Mouse (Mus musculus): ENCODE results near the gene Aox2. TPM values are rescaled to one million over a fixed set of nuclear protein-coding genes. Genes with fewer than 3 reads are reported as not detected.

Aox2 gene
- polyA plus RNA-seq, 1 experiment from 2014 or later: not detected

DNA sequence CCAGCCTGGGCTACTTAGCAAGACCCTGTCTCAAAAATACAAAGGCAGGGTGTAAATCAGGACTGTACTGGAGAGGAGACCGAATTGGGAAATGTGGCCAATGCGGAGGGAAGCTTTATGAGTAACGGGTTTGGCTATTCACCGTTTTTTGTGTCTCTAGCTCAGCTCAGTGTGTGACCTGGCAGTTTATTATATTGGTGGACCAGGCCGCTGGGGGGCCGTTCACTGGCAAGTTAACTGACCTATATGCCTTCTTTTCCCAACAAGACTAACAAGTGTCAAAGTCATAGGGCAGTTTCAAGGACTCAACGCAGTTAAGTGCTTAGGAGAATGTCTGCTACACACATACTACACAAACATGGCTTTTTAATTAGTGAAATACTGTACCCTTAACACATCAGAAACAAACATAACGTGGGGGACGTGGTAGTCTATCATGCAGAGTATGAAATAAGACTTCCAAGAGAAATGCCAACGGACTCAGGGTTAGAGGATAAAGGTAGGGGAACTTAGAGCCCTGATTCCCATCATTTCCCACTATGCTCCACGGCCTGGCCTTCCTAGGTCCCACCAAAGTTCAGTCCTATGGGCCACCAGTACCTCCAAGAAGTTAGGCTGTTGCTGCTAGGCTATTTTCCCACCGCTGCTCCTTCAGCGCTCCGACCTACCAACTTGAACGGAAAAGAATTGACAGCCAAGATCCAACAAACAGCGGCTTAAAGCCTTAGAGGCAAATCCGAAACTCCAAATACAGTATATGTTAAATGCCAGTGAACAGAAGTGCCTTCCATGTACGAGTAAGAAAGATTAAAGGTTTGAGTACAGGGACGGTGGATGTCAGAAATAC, 113.5 kb downstream of the Aox2 start:
- peak overlapping the region; percentile 99; the same call in 1 of the 2 replicates for H3K27ac ChIP-seq (ENCODE audit: low read length)
- no peaks in the 10 kb centered on the region for H3K9me3 ChIP-seq (ENCODE audit: control insufficient read depth, low read length)
- 42% methylated on average over 19 of the region's 19 CpGs for WGBS
- H3K4me3 ChIP-seq (replicated peaks; ENCODE audit: low read length): peak overlapping the region; percentile 83
- H3K36me3 ChIP-seq (ENCODE audit: control insufficient read depth, insufficient read depth): peaks cover 15% of the 10 kb centered on the region
- no peak for ATAC-seq
- peak overlapping the region; percentile 62 for H3K4me2 ChIP-seq (ENCODE audit: low read length)
- H3K4me1 ChIP-seq (replicated peaks; ENCODE audit: control insufficient read depth, insufficient read depth, low read length): peaks cover 22% of the 10 kb centered on the region
- no peaks in the 10 kb centered on the region for H3K27me3 ChIP-seq (replicated peaks; ENCODE audit: control insufficient read depth, insufficient read depth, low read length)
- H3K9ac ChIP-seq (replicated peaks; ENCODE audit: low read depth, low read length): peak overlapping the region; percentile 99

DNA sequence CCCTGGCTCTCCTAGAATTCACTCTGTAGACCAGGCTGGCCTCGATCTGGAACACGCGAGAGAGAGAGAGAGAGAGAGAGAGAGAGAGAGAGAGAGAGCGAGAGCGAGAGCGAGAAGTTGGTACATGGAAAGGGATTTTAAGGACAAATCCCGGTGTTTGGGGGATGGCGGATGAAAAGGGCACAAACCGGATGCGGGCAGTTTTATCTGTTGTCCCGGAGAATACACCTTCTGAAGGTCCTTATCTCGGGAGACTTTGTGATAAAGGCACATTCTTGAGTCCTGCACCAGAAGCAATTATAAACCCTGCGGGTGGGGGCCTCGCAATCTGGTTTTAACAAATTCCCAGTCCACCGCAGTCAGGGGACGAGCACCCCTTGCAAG, 114.1 kb downstream of the Aox2 start:
- Histone ChIP-seq H3K27me3 (replicated peaks; ENCODE audit: control insufficient read depth, insufficient read depth, low read length) (no peaks in the 10 kb centered on the region), H3K4me2 (ENCODE audit: low read length) (peak overlapping the region; percentile 62), H3K27ac (ENCODE audit: low read length) (peak overlapping the region; percentile 99), H3K4me1 (replicated peaks; ENCODE audit: control insufficient read depth, insufficient read depth, low read length) (peaks cover 22% of the 10 kb centered on the region), H3K9me3 (ENCODE audit: control insufficient read depth, low read length) (no peaks in the 10 kb centered on the region), H3K4me3 (replicated peaks; ENCODE audit: low read length) (peak overlapping the region; percentile 83), H3K9ac (replicated peaks; ENCODE audit: low read depth, low read length) (peak overlapping the region; percentile 99), H3K36me3 (ENCODE audit: control insufficient read depth, insufficient read depth) (peaks cover 19% of the 10 kb centered on the region)
- no peak for ATAC-seq
- under 1% methylated on average over 16 of the region's 16 CpGs for WGBS

DNA sequence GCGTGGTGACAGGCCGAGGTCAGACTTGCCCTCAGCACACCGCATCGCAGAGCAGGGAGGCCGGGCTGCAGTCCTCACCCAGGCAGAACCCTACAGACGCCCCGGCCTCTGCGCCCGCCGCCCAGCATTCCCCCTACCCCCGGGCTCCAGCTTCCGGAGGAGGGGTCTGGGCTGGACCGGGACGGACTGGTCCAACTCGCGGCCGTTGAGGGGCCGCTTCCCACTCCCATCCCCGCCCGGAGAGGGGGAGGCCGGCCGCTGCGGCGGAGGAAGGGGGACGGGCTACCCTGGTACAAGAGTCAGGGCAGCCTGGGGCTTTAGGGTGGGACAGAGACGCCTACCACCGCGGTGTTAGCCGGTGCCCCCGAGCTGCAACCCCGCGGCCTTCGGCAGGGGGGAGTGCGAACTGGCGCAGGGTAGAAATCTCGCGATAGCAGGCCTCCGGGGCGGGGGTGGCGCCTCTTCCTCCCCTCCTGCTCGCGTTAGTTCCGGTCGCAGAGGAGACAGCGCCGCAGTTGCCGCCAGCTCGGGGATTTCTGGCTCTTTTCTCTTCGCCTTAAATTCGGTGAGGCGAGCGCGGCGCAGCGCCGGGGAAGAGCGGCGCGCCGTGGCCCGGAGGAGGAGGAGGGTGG, 114.6 kb downstream of the Aox2 start, which contains the start of gene Bzw1:
Gene Bzw1 (plus strand): TSS at position 247 of the 632 bp plus-strand sequence.
- peak within 1 kb of the TSS; percentile 70 for H3K4me2 ChIP-seq (ENCODE audit: low read length)
- H3K27ac ChIP-seq (ENCODE audit: low read length): peak within 1 kb of the TSS; percentile 99
- WGBS: under 1% methylated on average over 51 of the region's 61 CpGs
- H3K9me3 ChIP-seq (ENCODE audit: control insufficient read depth, low read length): no peaks in the 10 kb centered on the region
- ATAC-seq: peak; percentile 98
- peaks cover 22% of the 10 kb centered on the region for H3K4me1 ChIP-seq (replicated peaks; ENCODE audit: control insufficient read depth, insufficient read depth, low read length)
- H3K27me3 ChIP-seq (replicated peaks; ENCODE audit: control insufficient read depth, insufficient read depth, low read length): no peaks in the 10 kb centered on the region
- H3K36me3 ChIP-seq (ENCODE audit: control insufficient read depth, insufficient read depth): peaks cover 20% of the 10 kb centered on the region
- peak within 1 kb of the TSS; percentile 99 for H3K9ac ChIP-seq (replicated peaks; ENCODE audit: low read depth, low read length)
- H3K4me3 ChIP-seq (replicated peaks; ENCODE audit: low read length): peak within 1 kb of the TSS; percentile 83

DNA sequence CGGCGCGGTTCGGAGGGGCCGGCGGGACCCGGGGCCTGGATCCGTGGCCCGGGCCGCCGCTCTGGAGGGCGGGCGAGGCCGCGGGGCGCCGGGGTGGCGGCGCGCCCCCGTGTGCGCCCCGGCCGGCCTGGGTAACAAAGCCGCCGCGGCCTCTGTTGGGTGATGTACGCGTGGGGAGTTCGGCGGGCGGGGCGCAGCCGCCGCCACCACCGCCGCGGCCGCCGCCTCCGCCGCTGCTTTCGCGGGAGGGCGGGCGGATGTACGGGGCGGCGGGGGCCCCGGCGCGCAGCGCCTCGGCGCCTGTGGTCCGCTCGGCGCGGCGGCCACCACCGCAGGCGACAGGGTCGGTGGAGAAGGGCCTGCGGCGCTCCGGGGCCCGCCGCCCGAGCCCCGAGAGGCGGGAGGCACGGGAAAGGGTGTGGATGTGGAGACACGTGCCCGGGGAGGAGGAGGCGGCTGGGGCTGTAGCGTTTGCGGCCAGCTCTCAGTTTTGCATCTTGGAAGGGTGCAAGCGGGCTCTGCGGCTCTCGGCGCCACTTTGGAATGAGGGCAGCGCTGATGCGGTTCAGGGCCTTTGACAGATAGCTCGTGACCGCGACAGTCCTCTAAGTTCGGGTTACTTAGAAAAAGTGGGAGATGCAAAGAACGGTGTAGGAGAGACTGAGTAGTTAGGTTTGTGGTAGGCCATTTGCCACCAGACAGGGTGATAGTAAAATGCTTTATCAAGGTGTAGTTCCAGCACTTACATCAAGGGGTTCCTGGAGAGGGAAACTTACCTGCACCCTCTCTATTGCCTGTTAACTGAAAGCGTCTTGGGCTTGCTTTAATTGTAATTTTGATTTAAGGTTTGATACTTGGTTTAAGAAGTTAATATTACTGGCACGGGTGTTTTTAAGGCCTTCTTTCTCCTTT, 115.4 kb downstream of the Aox2 start:
- no peaks in the 10 kb centered on the region for H3K9me3 ChIP-seq (ENCODE audit: control insufficient read depth, low read length)
- peak overlapping the region; percentile 99 for H3K27ac ChIP-seq (ENCODE audit: low read length)
- WGBS: 2% methylated on average over 60 of the region's 90 CpGs
- H3K4me3 ChIP-seq (replicated peaks; ENCODE audit: low read length): peak overlapping the region; percentile 83
- H3K36me3 ChIP-seq (ENCODE audit: control insufficient read depth, insufficient read depth): peaks cover 23% of the 10 kb centered on the region
- no peaks in the 10 kb centered on the region for H3K27me3 ChIP-seq (replicated peaks; ENCODE audit: control insufficient read depth, insufficient read depth, low read length)
- H3K9ac ChIP-seq (replicated peaks; ENCODE audit: low read depth, low read length): peak overlapping the region; percentile 99
- H3K4me1 ChIP-seq (replicated peaks; ENCODE audit: control insufficient read depth, insufficient read depth, low read length): peaks cover 22% of the 10 kb centered on the region
- peak; percentile 63 for ATAC-seq
- peak overlapping the region; percentile 70 for H3K4me2 ChIP-seq (ENCODE audit: low read length)

DNA sequence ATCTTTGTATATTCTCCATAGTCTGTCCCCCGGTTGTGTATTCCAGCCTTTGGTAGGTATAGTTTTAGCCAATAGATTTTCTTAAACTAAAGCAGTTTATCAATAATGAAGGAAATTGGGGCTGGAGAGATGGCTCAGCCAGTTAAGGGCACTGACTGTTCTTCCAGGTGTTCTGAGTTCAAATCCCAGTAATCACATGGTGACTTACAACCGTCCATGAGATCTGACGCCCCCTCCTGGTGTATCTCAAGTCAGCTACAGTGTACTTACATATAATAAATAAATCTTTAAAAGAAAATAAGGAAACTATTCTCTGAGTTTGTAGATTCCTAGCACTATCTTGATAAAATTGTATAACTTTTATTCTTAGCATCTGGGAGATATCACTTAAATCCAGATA, 117.2 kb downstream of the Aox2 start:
- peaks cover 22% of the 10 kb centered on the region for H3K4me1 ChIP-seq (replicated peaks; ENCODE audit: control insufficient read depth, insufficient read depth, low read length)
- H3K4me2 ChIP-seq (ENCODE audit: low read length): no peak overlapping the region
- no peaks in the 10 kb centered on the region for H3K9me3 ChIP-seq (ENCODE audit: control insufficient read depth, low read length)
- H3K27ac ChIP-seq (ENCODE audit: low read length): no peak overlapping the region
- H3K4me3 ChIP-seq (replicated peaks; ENCODE audit: low read length): no peak overlapping the region
- no peaks in the 10 kb centered on the region for H3K27me3 ChIP-seq (replicated peaks; ENCODE audit: control insufficient read depth, insufficient read depth, low read length)
- no peak overlapping the region for H3K9ac ChIP-seq (replicated peaks; ENCODE audit: low read depth, low read length)
- H3K36me3 ChIP-seq (ENCODE audit: control insufficient read depth, insufficient read depth): peaks cover 25% of the 10 kb centered on the region
- WGBS: 95% methylated on average over 3 of the region's 3 CpGs
- ATAC-seq: no peak

DNA sequence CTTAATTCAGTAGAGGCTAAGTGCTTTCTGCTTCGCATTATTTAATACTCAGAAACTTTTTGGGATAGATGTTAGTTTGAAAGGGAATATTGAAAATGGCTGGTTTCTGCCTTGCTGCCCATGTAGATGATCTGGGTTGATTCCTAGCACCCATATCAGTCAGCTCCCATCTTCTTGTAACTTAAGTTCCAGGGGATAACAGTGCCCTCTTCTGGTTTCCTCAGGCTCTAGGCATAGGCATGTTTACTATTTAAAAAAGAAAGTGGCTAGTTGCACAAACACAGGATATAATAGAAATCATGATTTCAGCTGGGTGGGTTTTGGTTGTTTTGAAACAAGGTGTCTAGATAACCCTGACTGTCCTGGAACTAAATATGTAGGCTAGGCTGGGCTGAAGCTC, 118.1 kb downstream of the Aox2 start:
- Histone ChIP-seq H3K9ac (replicated peaks; ENCODE audit: low read depth, low read length) (no peak overlapping the region), H3K27ac (ENCODE audit: low read length) (no peak overlapping the region), H3K4me3 (replicated peaks; ENCODE audit: low read length) (no peak overlapping the region), H3K36me3 (ENCODE audit: control insufficient read depth, insufficient read depth) (peaks cover 29% of the 10 kb centered on the region), H3K27me3 (replicated peaks; ENCODE audit: control insufficient read depth, insufficient read depth, low read length) (no peaks in the 10 kb centered on the region), H3K4me2 (ENCODE audit: low read length) (no peak overlapping the region), H3K4me1 (replicated peaks; ENCODE audit: control insufficient read depth, insufficient read depth, low read length) (peaks cover 22% of the 10 kb centered on the region), H3K9me3 (ENCODE audit: control insufficient read depth, low read length) (no peaks in the 10 kb centered on the region)
- ATAC-seq: no peak
- WGBS: 100% methylated on average over 1 of the region's 1 CpGs

DNA sequence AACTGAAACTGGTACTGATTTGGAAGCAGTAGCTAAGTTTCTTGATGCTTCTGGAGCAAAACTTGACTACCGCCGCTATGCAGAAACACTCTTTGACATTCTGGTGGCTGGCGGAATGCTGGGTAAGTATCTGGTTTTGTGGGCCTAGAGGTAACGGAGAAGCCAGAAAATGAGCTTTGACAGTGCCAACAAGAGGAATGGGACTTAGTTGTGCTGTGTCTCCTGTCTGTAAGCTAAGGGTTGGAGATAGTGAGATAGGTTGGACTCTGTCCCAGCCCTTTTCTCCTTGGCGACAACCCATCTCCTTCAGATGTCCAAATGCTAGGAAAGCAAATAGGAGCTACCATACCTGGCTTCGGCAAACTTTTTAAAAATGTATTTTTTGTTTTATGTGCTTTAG, 119.6 kb downstream of the Aox2 start:
- Histone ChIP-seq H3K27me3 (replicated peaks; ENCODE audit: control insufficient read depth, insufficient read depth, low read length) (no peaks in the 10 kb centered on the region), H3K9ac (replicated peaks; ENCODE audit: low read depth, low read length) (no peak overlapping the region), H3K36me3 (ENCODE audit: control insufficient read depth, insufficient read depth) (peaks cover 42% of the 10 kb centered on the region), H3K27ac (ENCODE audit: low read length) (no peak overlapping the region), H3K4me3 (replicated peaks; ENCODE audit: low read length) (no peak overlapping the region), H3K4me2 (ENCODE audit: low read length) (no peak overlapping the region), H3K9me3 (ENCODE audit: control insufficient read depth, low read length) (no peaks in the 10 kb centered on the region), H3K4me1 (replicated peaks; ENCODE audit: control insufficient read depth, insufficient read depth, low read length) (peaks cover 13% of the 10 kb centered on the region)
- 93% methylated on average over 6 of the region's 6 CpGs for WGBS
- ATAC-seq: no peak

DNA sequence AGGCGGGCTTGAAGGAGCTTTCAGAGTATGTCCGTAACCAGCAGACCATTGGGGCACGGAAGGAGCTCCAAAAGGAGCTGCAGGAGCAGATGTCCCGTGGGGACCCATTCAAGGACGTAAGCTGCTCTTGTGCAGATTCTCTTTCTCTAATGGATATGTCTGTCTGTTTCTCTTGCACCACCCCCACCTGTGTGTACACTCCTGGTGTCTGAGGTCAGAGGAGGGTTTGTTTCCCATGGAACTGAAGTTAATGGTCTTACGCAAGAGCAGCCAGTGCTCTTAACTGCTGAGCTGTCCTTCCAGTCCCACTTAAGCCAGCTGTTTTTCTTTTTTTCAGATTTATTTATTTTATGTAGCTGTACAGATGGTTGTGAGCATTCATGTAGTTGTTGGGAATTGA, 123.3 kb downstream of the Aox2 start:
- Histone ChIP-seq H3K27ac (ENCODE audit: low read length) (no peak overlapping the region), H3K36me3 (ENCODE audit: control insufficient read depth, insufficient read depth) (peaks cover 43% of the 10 kb centered on the region), H3K4me1 (replicated peaks; ENCODE audit: control insufficient read depth, insufficient read depth, low read length) (no peaks in the 10 kb centered on the region), H3K4me2 (ENCODE audit: low read length) (no peak overlapping the region), H3K4me3 (replicated peaks; ENCODE audit: low read length) (no peak overlapping the region), H3K27me3 (replicated peaks; ENCODE audit: control insufficient read depth, insufficient read depth, low read length) (no peaks in the 10 kb centered on the region), H3K9me3 (ENCODE audit: control insufficient read depth, low read length) (no peaks in the 10 kb centered on the region), H3K9ac (replicated peaks; ENCODE audit: low read depth, low read length) (no peak overlapping the region)
- no peak for ATAC-seq
- 92% methylated on average over 6 of the region's 6 CpGs for WGBS

DNA sequence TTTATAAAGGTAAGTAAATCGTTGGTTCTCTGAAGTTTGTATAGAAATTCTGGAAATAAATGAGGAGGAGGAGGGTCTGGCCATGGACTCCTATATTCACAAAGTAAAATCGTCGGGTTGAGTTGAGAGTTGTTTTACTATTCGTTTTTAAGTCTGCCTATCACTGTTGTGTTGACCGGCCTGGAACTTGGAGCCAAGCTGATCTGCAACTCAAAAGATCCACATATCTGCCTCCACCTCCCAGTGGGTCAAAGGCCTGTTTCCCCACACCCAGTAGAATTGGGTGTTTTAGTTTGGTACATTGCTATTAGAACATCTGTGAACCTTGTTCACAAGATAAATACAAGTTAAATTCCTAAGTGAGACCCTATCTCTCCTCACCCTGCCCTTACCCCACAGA, 125.6 kb downstream of the Aox2 start:
- ATAC-seq: no peak
- H3K9ac ChIP-seq (replicated peaks; ENCODE audit: low read depth, low read length): no peak overlapping the region
- no peak overlapping the region for H3K27ac ChIP-seq (ENCODE audit: low read length)
- H3K27me3 ChIP-seq (replicated peaks; ENCODE audit: control insufficient read depth, insufficient read depth, low read length): no peaks in the 10 kb centered on the region
- H3K9me3 ChIP-seq (ENCODE audit: control insufficient read depth, low read length): no peaks in the 10 kb centered on the region
- no peak overlapping the region for H3K4me3 ChIP-seq (replicated peaks; ENCODE audit: low read length)
- H3K4me2 ChIP-seq (ENCODE audit: low read length): no peak overlapping the region
- WGBS: 94% methylated on average over 5 of the region's 5 CpGs
- H3K36me3 ChIP-seq (ENCODE audit: control insufficient read depth, insufficient read depth): peaks cover 33% of the 10 kb centered on the region
- H3K4me1 ChIP-seq (replicated peaks; ENCODE audit: control insufficient read depth, insufficient read depth, low read length): no peaks in the 10 kb centered on the region

Measured in forebrain, embryonic 16.5 days (tissue).